Mouse (Mus musculus) testis, adult 2 months (tissue): Measurements from ENCODE around the gene Meis1.

ENCODE experiments used
- CTCF ChIP-seq: fragments of 200-500 bp; IDR thresholded peaks from 2 replicates; pipeline ENCODE4 v1.5.1; 2012; ENCODE audit warnings: low read depth, mild to moderate bottlenecking, inconsistent platforms, low read length, moderate library complexity; ENCODE audit not compliant: control insufficient read depth, insufficient read depth, insufficient replicate concordance
- POLR2A ChIP-seq: fragments of 200-500 bp; IDR thresholded peaks from 2 replicates; pipeline ENCODE4 v1.6.1; 2012; ENCODE audit warnings: low read depth, mild to moderate bottlenecking, inconsistent platforms, low read length, moderate library complexity; ENCODE audit not compliant: control insufficient read depth

- no peak for TF ChIP-seq CTCF
- no peak for TF ChIP-seq POLR2A
Measured at GRCm38 (mm10) chr11:19014441-19015161, 4.2 kb downstream of the Meis1 start.
